Mouse (Mus musculus) urinary bladder, postnatal 10 days (tissue): Measurements from ENCODE around the gene Adamts8.

ENCODE experiments used
- DNase-seq: peaks from one replicate; pipeline ENCODE4 v3.0.0; 2022; ENCODE audit warnings: low spot score

The Adamts8 gene

DNA sequence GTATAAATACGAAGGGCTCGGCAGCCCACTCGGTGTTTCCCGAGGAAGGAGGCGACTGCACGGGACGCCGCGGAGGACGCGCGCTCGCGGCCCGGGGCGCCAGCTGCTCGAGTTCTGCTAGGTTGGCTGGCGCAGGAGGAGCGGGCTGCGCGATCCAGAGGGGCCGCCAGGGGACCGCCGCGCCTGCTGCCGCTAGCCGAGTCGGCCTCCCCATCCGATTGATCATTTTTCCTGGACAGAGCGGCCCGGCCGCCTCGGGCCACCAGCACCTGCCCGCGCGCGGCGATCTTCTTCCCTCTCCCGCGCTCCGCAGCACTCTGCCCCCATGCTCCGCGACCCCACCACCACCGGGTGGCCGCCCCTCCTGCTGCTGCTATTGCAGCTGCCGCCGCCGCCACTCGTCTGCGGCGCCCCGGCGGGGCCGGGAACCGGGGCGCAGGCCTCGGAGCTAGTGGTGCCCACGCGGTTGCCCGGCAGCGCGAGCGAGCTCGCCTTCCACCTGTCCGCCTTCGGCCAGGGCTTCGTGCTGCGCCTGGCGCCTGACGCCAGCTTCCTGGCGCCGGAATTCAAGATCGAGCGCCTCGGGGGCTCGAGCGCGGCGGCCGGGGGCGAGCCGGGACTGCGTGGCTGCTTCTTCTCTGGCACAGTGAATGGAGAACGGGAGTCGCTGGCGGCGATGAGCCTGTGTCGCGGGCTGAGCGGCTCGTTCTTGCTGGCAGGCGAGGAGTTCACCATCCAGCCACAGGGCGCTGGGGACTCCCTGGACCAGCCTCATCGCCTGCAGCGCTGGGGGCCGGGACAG is at the start of gene Adamts8:
Adamts8 (plus strand) TSS at position 51 of the 802 bp plus-strand sequence.
- DNase-seq: no peak

DNA sequence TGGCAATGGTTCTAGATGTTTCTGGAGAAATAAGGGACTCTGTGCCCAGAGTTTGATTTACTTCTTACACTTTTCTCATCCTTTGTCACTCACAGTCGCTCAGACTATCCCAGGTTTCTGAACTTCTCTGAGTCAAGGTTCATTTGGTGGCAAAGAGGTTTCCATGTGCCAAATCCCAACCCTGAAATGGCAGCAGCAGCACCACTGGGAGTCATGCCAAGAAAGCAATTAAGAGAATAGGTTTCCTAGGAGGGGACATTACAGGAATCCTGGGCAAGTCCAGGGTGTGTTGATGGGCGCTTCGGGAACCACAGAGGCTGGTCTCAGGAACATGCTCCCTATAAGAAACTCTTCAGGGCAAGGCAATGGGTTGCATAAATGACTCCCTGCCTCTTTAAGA is 46.7 kb upstream of the Adamts8 start:
- DNase-seq: no peak

DNA sequence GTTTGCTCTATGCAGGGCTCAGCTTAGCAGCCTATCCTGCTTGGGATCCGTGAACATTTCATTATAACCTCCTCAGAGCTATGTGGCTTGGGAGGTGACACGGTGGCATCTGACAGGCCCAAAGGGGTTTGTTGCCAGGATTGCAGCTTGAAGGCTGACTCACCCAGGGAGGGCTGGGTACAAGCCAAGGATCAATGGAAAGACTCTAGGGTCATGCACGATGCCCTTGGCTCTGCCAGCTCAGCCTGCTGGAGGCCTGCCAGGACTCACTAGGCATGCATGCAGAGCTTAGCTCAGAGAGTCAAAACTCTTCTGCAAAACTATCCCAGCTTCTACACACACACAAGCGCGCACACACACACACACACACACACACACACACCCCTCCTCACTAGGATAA is 45.6 kb upstream of the Adamts8 start:
- DNase-seq: peak; percentile 39

DNA sequence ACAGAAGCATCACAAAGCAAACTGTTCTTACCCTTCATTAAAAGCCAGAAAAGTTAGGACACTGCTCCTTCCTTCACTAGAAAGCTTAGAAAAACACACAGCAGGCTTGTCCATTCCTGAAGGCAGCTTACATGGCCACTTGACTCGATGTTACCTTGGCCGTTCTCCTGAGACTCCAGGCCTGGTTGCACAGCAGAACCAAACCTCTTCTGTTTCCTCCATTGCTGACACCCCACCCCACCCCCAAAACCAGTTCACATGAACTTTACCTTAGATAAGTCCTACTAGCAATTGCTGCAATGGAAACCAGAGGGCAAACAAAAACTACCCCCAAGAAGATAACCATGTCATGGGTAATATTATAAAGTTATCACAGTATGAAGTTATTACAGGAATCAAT is 45.2 kb upstream of the Adamts8 start:
- DNase-seq: no peak

DNA sequence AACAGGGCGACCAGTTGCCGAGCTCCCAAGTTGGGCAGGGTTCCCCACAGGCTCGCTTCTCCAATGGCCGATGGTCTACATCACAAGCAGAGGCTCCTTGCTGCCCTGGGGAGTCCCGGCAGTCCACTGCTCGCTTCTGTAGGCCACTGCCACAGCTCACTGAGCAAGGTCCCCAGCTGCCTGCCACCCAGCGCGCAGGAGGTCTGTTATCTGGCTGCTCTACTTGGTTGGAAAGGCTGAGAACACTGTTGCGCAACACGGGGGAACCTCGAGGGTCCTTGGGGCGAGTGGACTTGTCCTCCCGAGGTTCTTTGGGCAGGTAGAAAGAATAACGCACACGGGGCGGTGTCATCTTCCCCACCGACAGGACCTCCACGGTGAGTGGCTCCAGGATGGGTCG is 40.2 kb upstream of the Adamts8 start:
- DNase-seq: no peak

DNA sequence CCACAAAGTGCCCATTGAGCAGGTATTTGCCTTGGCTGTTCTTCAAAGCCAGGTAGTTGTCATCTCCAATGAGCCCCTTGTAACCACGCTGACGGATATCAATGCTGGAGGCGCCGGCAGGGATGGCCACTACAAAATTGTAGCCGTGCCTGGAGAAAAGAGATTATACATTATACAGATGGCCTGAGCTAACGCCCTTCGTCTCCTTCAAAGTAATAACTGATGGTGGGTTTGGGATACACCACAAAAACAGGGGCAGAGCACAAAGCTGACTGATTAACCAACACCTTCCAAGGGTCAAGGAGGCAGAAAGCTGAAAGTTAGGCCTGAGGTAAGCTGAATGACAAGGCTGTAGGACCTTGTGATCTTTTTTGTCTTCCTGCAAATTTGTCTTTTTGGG is 39.7 kb upstream of the Adamts8 start:
- no peak for DNase-seq

DNA sequence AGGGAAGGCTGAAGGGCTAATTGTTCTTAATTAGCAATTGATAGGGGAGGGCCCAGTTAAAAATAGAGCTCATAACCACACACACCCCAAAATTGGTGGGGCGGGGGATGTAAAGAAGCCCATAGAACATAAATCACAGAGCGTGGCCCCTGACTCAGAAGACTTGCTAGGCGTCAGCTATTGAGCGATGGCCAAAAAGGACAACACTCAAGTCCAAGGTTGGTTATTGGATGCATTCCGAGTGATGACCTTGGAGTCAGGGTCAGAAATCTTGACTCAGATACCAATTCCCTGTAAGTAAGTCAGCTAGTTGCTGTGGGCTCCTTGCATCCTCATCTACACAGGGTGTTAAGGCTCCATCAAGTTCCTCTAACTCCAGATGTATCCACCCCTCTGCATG is 39.1 kb upstream of the Adamts8 start:
- DNase-seq: no peak

DNA sequence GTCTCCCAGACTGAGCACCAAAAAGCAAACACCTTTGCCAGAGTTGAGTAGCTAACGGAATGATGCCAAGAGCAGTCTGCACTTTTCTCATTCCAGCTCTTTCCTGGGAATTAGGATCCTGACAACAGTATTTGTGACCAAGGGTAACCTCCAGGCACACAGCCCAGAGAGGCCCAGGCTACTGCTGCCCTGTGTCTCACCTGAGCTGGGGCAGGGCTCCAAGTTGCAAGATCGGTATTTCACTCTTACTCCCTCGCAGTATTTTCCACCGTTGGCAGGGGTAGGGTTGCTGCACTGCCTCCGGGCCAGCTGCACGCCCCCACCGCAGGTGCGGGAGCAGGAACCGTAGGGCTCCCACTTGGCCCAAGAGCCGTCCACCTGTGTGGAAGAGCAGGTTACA is 36.5 kb upstream of the Adamts8 start:
- no peak for DNase-seq

DNA sequence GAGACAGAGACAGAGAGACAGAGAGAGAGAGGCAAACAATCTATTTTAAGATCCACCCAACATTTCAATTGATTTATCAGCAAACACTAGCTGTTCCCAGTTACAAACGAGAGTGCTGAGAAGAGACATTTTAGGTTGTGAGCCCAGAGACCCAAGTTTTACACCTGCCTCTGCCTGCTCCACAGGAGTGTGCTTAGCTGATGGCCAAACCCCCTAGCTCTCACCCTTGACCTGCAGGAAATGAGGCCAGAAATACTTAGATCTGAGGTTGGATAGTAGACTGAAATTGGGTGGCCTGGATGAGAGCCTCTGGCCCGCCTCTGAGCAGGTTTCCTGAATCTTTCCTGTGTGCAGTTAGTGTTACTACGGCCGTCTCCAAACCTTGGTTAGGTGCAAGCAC is 35.9 kb upstream of the Adamts8 start:
- no peak for DNase-seq

DNA sequence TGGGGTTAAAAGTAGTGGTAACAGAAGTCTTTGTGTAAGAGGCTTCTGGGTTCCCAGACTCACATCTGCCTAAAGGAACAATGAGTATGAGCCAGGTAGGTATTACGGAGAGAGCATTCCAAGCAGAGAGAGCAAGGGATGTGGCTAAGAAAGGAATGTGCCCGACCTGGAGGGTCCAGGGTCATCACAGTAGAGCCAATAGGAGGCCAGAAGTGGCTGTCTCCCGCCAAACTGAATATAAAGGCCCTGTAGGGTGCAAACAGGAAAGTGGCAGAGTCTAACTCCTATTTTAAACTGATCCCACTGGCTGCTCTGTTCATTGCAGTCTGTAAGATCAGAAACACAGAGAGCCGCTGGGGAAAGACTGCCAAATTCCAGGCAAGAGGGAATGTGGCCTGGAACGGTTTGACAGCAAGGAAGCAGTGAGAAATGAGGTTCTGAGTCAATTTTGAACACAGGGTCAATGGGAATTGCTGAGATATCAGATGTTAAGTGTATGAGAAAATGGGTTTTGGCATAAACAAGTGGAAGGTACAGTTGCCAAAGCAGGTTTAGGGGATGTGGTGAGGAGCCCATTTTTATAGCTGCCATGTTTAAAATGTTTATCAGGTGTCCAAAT is 34.6 kb upstream of the Adamts8 start:
- no peak for DNase-seq

DNA sequence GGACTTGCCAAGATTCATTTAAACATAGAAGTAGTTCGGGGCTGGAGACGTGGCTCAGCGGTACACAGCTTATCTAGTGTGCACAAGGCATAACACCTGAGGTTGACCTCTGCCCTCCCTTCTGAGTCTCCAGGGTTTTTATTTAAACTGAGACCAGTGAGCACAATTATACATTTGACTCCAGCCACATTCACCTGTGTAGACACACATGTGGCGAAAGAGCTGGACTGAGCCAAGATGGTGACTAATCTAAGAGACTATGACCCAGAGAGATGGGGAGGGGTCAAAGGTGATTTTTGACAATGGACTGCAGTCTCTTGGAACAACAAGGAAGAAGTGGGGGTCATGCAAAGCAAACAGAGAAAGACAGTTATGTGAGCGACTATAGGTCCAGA is 34.1 kb upstream of the Adamts8 start:
- no peak for DNase-seq

DNA sequence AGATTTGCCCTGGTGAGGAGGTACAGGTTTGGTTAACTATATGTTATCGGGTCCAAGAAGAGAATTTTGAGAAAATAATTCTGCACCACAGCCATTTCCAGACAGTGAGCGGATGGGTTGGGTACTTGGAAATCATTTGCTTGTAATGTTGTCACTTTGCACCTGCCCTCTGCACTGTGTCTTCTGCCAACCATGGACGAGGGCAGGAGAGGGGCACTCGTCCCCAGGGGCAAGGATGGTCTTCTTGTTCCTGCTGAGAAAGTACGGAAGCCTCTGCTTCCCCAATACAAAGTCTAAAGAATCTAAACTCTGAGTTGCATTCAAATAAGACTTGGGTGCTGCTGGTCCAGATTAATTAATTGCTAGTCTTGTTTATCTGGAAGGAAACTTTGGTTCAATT is 33.4 kb upstream of the Adamts8 start:
- DNase-seq: no peak

DNA sequence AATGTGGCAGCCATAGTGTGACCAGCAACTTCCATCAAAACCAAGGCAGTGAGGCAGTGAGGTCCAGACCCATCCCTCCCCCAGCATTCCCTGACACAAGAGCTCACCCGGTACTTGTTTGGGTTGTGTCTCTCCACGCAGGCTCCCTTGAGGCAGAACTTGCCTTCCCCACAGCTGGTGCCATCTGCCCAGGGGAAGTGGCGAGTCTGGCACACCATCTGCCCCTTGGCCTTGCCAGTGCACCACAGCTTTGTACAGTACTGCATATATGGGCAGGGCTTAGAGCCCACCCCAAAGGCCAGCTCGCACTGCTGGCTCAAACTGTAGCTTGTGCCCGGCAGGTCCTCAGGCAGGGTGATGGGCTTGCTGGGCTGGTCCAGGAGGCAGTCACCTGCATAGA is 31.9 kb upstream of the Adamts8 start:
- DNase-seq: no peak

DNA sequence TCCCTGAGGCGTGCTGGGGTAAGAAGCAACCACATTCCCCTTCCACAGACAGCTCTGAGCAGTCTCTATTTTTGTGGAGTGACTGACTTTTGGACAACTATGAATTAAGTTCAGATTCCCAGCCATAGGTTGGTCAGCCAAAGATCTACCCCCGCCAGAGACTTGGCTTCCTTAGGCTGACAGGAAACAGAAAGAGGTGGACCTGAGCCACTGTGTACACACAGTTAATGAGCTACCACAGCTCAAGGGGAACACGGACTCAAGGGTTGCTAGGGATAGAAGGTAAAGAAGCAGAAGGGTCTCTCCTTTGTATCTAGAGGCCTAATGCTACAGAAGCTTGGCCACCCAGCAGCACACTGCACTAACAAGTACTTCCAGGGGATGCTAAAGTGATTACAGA is 30.2 kb upstream of the Adamts8 start:
- no peak for DNase-seq

DNA sequence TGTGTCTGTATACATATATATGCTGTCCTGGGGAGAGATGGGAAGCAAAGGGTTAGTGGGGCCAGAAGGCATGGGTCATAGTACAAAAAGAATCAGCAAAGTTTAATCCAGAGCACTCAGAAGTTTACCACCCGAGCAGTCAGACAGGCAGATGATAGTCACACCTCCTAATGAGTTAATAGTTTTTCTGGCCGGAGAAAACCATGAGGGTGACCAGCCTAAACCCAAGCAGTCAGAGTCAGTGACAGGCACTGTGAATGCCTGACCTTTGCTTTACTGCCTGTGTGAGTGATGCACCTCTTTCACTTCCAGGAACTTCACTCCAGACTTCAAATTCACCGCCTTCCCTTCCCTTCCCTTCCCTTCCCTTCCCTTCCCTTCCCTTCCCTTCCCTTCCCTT is 28.9 kb upstream of the Adamts8 start:
- no peak for DNase-seq

DNA sequence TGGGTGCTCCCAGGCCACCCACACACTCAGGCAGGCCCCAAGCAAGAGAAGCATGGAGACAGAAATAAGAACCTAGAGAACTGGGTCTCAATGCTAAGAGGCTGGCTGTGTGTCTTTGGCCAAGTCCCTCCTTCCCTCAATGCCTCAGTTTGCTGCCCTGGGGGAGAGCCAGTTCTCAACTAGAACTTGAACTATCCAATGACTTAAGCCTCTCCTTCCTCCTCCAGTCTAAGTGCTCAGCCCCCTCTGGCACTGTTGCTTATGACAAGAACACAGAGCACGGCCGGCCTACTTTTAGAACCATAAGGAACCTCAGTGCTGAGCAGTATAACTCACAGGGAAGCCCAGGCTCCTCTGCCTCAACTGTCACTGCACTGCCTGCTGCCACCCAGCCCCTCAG is 28.1 kb upstream of the Adamts8 start:
- no peak for DNase-seq

DNA sequence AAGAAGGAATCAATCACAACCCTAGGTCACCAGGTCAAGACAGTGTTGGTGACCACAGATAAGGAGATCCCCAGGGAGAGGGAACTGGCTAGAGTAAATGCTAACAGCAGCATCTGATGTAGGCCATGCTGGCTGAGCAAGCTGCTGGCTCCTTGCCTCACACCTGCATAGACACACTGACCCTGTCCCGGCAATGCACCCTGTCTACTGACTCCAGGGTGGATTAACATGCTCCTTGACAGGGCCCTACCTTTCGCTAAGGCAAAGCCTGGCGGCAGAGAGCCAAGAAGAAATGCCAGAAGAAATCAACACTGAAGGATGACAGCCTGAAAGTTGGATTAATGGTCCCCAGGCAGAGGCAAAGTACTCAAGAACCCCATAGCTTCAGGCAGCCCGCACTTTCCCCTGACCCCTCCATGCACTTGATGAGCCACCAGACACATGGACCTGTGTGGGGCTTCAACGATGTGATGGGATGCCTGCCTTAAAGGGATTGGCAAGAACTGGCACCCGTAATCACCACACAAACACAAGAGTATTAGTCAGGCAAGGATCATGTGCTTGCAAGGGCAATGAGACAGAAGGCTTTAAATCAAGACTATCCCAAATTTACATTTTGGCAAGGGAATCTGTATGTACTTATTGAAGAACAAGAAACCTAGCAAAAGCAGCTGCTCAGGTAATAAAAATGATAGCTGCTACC is 25.9 kb upstream of the Adamts8 start:
- no peak for DNase-seq

DNA sequence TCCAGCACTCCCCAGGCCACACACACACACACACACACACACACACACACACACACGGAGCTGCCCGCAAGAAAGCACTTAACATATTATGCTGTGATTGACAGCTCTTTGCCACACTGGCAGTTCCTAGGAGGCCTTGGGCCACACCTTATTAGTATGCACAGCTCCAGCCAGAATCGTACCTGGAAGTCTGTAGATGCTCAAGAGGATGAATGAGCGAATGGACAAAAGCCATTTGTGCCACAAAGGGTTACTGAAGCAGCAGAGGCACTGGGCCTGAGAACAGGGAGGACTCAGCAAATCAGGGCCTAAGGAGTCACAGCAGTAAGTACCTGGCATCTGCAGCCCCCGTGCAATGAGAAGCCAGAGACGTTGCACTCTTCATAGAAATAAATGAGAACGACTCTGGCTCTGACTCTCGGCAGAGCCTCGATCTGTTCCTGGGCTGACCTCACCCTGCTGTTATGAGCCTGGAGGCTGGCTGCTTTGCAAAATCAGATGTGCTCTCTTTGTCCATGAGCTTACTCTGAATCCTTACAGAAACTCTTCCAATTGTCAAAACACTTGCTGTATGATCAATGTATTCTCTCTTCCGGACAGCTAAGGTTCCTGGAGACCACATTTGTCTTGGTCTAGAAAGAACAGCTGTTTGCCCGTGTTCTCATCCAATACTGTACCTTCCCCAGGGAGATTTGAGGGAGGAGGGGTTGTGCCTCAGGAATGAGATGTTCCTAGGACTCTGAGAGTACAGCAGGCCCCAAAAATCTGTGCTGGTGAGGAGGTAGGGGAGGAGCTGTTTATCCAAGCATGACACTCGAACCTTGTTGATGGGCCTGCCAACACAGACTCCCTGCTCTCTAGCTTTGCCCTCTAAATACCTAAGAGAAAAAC is 23.7 kb upstream of the Adamts8 start:
- no peak for DNase-seq

DNA sequence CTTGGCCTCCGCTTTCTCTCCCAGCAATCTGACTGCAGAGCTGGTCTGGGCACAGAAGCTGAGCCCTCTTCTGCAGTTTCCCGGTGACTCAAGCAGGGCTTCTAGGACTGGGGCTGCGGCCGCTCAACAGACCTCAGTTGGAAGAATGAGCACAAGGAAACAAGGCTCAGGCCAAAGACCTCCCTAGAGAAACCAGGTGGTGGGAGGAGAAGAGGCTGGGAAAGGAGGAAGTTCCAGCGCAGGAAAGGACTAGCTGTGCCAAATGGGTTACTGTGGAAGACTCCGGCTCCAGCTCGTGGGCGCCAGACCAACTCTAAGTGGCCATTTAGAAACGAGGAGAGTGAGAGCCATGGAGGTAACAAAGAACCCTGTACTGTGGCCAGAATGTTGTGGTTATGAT is 22.7 kb upstream of the Adamts8 start:
- no peak for DNase-seq

DNA sequence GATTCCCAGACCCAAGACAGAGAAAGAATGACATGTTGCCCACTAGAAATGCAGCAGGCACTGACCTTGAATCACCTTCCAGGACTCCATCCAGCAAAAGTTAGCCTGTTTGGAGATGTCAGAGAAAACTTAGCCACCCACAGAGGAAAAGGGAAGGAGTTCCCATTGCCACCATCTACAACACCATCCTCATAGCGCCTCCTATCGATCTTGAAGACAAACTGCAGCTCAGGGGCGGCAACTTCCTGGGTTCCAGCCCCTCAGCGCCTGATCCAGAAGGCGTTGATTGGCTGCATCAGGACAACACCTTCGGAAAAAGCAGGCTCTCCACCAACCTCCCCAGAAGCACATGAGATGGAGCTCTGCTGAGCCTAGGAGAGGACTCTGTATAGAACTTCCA is 21.6 kb upstream of the Adamts8 start:
- no peak for DNase-seq

DNA sequence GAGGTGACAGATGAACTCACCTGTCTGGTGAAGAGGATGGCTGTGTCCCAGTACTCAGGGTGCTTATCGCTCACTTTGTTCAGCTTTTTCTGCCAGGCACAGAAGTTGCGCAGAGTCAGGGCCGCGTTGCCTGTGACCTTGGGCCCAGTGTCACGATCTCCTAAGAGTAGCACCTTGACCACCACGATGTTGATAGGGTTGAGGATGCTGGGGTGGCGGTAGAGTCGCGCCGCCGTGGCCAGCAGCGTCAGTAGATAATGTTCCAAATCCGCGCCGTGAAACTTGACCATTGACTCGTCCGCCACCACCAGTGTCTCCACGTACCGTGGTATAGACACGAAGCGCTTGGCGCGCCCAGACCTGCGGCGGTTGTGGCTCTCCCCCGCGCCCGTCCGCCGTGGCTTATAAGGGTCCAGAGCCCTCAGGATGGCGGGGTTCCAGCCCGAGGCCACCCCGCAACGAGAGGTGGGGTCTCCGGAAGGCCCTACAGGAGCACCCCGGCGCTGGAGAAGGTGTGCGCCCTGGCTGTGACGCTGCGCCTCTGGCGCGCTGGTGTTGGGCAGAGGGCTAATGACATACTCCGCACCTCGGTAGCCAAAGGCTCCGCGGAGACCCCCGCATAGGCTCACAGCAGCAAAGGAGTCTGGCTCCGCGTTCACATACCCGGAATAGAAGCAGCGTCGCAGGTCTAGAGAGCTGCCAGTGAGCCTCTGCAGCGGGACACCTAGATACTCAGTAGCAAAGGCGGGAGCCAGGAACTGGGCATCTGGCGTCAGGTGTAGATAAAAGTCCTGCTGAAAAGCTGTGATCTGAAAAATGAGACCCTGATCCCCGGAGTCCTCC is 20.9 kb upstream of the Adamts8 start:
- DNase-seq: no peak
